Mouse (Mus musculus) layer of hippocampus, postnatal 36 days (tissue): ENCODE data around the gene Dars. TPM values are rescaled to one million over a fixed set of nuclear protein-coding genes. Genes with fewer than 3 reads are reported as not detected.

Experiments used
- DNase-seq, 2 experiments: peaks; one replicate each; pipeline ENCODE4 v3.0.0; 2022
- total RNA-seq, 2 experiments: library from RNA; stranded (reverse); gene quantifications; 2 replicates each; pipeline ENCODE4 v1.2.3; 2021

Gene Dars
- total RNA-seq, 2 experiments from 2014 or later: 68.6 to 72.3 TPM

- no peak for DNase-seq
Measured at GRCm38 (mm10) chr1:128411141-128411540, 6.0 kb downstream of the Dars start.

- no peak for DNase-seq
Measured at GRCm38 (mm10) chr1:128406846-128407245, 10.3 kb downstream of the Dars start.

- no peak for DNase-seq
Measured at GRCm38 (mm10) chr1:128405675-128406074, 11.5 kb downstream of the Dars start.

- DNase-seq: no peak
Measured at GRCm38 (mm10) chr1:128405041-128405481, 12.1 kb downstream of the Dars start.

- DNase-seq: no peak
Measured at GRCm38 (mm10) chr1:128400926-128401325, 16.2 kb downstream of the Dars start.

- no peak for DNase-seq
Measured at GRCm38 (mm10) chr1:128399941-128400915, 16.9 kb downstream of the Dars start.

GRCm38 (mm10) chr1:128398738-128399445 is 18.3 kb downstream of the Dars start:
- no peak for DNase-seq

- DNase-seq: no peak
Measured at GRCm38 (mm10) chr1:128394657-128395056, 22.5 kb downstream of the Dars start.

- DNase-seq: no peak
Measured at GRCm38 (mm10) chr1:128392382-128392781, 24.8 kb downstream of the Dars start.

- DNase-seq: no peak
Measured at GRCm38 (mm10) chr1:128386487-128386886, 30.7 kb downstream of the Dars start.

- no peak for DNase-seq
Measured at GRCm38 (mm10) chr1:128376841-128377240, 40.3 kb downstream of the Dars start.

- no peak for DNase-seq
Measured at GRCm38 (mm10) chr1:128372143-128372860, 44.9 kb downstream of the Dars start.

- DNase-seq: peak in 1 of 2 experiments; percentile 50
Measured at GRCm38 (mm10) chr1:128368732-128369441, 48.3 kb downstream of the Dars start.

- DNase-seq: peak; percentile 25 to 34
Measured at GRCm38 (mm10) chr1:128360601-128361000, 56.6 kb downstream of the Dars start.

GRCm38 (mm10) chr1:128359554-128360376 is 57.4 kb downstream of the Dars start, which contains the start of gene Mcm6:
Gene Mcm6, minus strand, starts transcription at chr1:128359664.
- peak; percentile 88 to 90 for DNase-seq

GRCm38 (mm10) chr1:128358916-128359553 is 58.1 kb downstream of the Dars start:
- no peak for DNase-seq

GRCm38 (mm10) chr1:128358276-128358675 is 58.9 kb downstream of the Dars start:
- DNase-seq: no peak

GRCm38 (mm10) chr1:128357452-128357851 is 59.7 kb downstream of the Dars start:
- DNase-seq: no peak

GRCm38 (mm10) chr1:128353092-128353491 is 64.1 kb downstream of the Dars start:
- no peak for DNase-seq

- no peak for DNase-seq
Measured at GRCm38 (mm10) chr1:128344232-128344631, 72.9 kb downstream of the Dars start.
